Mouse (Mus musculus) frontal cortex, adult (tissue): ENCODE measurements at regions not wholly inside any gene's neighbourhood (a gene's known extent, or its start where the extent isn't known, plus 50 kb on each side); places are given as distances from the start of the nearest gene placed in this dataset.

Experiments
- ATAC-seq: cut with Nextera tagmentation; 2 replicates; pipeline ENCODE4 v1.9.2; 2017; ENCODE audit warnings: mild to moderate bottlenecking, moderate library complexity, mixed read lengths; ENCODE audit not compliant: low TSS enrichment

DNA sequence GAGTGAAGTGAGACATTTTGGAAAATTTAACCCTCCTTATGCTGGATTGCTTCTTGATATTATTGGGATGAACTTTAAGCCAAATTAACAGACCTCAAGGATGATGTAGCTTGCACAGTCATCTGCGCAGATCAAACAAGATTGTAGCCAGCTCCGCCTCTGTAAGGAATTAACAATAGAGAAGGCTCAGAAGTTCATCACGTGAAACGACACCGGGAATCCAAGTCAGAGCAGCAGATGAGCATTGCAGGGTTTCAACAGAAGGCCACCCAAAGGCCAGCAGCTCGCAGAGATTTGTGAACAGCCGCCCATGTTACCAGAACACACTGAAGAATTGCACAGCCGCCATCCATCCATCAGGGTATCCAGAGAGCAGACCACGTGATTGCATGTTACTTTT lies 391.1 kb downstream of the Med10 start:
- ATAC-seq: no peak

- ATAC-seq: no peak
Measured at GRCm38 (mm10) chr13:70195854-70196253, 393.7 kb downstream of the Med10 start.

DNA sequence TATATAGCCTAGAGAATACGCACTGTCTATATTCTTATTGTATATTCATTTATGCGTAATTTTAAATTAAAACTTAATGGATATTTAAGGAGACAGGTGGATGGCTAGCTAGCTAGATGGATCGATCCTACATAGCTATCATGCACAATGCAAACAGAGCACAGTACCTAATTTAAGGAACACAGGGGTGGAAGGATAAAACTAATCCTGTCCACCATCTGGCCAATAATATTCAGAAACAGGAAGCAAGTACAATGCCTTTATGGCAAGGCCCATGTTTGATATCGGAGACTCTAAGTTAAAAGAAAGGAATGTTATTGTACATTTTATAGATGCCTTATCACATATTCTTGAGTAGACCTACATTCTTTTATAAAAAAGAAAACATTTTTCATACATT lies 396.4 kb downstream of the Med10 start:
- ATAC-seq: no peak

GRCm38 (mm10) chr13:70199087-70199486 lies 396.9 kb downstream of the Med10 start:
- ATAC-seq: no peak

GRCm38 (mm10) chr13:70205334-70205733 lies 403.1 kb downstream of the Med10 start:
- no peak for ATAC-seq

DNA sequence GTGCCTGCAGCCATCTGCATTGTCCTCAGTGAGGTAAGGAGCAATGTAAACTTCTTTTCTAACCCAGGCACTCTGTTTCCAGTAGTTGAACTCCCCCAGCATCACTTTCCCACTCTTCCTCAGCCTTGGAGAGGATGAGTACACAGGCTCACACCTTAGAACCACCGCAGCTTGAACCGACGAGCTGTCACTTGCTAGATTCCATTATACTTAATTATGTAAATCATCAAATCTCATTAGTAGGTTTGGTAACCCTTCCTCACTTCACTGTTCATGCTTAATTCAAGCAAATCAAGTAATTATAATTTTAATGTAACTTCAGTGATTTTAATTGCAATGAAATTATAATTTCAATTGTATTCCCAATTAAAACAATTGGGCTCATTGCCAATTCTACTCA lies 408.0 kb downstream of the Med10 start:
- ATAC-seq: no peak

DNA sequence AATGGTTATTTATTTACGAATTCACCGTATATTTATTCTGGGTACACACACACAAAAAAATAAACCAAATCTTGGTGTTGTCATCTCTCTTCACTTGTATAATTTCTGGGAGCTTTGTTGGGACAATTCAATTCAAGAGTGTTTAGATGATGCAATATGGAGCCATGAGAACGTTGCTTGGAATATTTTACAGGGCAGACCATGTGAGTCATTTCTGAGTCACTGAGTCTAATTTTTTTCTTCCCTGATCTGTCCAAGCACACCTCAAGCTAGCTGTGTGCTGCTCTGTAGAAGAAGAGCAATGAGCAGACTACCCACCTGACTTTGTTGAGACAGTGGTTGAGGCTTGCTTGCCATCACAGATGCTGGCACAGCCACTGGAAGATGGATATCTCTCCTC lies 410.8 kb downstream of the Med10 start:
- no peak; the same call in 1 of the 2 replicates for ATAC-seq

DNA sequence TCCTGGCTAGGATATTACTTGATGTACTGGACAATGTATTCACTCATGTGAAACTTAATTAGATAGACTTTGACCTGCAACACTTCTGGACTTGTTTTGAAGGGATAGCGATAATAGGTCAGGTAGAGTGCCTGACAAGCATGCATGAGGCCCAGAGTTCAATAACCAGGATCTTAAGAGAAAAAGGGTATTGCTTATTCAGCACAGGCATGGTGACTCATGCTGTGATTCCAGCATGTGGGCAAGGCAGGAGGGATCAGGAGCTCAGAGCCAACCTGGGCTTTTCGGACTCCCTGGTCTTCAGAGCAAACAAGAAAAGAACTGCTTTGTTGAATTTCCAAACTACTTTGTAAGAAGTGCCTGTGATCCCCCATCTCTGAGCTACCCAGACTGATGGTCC lies 411.4 kb downstream of the Med10 start:
- ATAC-seq: no peak

DNA sequence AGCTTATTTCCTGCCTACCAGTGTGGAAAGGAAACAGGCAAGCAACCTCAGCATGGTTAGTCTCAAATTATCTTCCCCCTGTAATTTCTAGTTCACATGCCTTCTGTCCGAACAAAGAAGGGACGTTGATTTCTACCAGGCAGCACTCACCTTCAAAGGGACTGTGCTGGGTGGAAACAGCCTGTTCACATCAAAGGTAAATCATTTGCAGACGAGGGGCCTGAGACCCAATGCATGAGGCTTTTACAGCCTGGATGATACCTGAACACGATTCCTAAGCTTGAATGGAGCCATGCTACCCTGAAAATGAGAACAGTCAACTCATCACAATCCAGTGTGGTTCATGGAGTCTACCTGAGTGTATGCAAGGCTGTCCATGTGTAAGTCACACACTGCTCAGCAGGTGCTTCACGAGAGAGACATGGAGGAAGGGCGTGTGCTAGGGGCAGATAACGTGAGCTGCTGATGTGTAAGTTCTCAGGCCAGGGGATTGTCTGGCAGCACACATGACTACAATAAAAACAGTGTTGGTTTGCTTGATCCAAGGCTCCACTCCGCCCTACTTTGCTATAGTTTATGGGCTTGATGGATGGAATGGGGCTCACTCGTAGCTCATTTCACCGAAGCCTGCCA lies 411.9 kb downstream of the Med10 start:
- ATAC-seq: no peak

DNA sequence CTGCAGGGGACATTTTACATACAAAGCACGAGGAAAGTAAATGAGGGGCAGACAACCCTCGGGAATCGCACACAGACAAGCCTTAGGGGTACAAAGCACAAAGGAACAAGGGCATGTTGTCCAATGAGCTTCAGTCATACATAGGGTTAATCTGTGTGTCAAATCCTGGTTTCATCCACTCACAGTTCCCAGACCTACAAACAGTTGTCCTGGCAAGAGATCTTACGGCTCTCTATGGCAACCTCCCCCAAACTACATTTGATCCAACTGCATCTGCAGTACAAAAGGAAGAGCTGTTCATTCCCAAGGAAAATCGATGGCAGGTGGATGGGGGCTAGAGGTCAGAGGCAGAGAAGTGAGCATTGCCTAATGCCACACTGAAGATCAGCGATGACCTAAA lies 413.9 kb downstream of the Med10 start:
- no peak for ATAC-seq

DNA sequence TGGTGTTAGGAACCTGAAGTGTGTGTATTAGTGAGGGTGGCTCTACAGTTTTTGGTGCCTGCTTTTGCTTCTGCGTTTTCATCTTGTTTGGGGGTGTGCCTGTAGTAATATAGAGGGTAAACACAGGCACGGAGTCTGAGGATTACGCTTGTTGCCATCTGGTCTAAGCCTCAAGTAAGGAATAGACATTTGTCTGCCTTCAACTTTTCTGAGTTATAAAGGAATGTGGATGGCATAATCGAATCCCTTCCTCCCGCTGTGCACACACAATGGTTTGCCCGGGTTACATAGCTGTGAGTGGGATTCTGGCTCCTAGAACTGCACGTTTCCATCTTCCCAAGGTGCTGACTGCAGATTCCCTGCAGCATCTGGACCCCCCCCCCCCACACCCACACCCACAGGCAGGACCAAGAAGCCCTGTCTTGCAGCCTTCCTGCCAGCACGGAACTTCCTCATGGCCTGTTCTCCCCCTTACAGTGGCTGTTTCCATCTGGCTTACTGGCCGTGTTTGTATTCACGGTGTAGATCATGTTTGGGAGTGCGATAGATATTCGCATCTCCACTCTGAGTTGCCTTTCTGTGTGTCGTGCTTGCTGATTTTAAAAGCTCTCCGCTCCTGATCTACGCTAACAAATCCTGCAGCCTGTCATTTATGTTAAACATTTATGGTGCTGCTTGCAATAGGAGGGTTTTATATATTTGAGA lies 415.4 kb downstream of the Med10 start:
- peak; percentile 85 for ATAC-seq

GRCm38 (mm10) chr13:70223485-70223884 lies 413.9 kb downstream of the Ice1 start:
- no peak for ATAC-seq

GRCm38 (mm10) chr13:70227167-70227566 lies 410.3 kb downstream of the Ice1 start:
- no peak for ATAC-seq

DNA sequence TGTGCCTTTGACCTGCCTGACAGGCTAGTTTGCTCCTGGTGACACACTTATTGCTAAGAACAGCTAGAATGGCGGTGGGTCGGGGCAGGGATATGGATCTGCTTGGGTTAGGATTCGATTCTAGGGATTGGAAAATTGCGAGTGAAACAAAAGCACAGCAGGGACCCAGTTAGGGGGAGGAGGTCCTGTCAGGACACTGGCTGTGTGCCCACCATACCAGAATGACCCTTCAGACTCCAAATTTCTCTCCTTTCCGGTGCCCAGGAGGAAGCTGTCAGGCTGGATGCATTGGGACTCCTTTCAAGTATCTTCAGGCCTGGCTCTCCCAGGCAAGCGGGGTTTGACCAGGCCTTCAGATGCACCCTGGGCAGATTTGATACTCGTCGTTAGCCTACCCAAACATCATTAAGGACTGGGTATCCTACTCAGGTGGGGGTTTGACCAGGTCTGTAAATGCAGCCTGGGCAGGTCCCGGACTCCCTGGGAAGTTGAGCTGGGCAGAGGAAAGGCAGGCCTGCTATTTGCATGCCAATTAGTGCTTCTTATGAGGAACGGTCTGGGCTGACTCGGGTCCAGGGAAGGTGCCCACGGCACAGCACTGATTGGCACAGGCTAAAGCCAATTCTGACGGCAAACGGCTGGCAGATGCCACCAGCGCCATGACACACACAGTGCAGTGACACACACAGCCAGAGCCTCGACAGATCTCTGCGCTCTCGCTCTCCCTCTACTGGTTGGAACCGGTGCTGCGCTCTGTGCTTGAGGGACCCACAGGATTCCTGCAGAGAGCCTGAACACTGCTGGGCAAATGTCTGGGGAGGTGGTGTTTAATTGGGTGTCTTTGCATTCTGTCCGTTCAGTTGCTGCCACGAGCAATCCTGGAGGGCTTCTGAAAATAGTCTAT lies 403.3 kb downstream of the Ice1 start:
- ATAC-seq: peak; percentile 99

DNA sequence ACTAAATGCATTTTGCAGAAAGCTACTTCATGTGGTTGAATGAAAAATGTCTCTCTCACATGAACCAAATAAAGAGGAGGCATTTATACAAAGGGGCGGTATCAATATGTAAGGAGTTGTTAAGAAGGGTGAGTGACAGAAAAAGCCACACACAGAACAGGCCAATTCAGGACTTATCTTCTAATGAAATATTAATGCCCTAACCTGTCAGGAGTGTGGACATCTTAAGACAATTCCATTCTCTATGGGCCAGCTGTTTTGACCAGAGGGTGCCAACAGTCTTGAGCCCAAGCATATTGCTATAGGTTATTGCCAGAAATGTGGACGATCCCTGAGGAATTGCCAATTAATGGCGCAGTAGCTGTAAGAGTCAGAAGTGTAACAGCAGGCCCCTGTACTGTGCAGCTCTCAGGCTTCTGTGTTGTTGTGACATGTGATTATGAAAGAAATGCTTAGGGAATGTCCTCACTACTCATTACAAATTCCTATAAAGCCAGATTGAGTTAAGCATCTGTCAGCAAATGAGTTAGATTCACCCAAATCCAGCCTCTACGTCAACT lies 393.8 kb downstream of the Ice1 start:
- ATAC-seq: no peak

DNA sequence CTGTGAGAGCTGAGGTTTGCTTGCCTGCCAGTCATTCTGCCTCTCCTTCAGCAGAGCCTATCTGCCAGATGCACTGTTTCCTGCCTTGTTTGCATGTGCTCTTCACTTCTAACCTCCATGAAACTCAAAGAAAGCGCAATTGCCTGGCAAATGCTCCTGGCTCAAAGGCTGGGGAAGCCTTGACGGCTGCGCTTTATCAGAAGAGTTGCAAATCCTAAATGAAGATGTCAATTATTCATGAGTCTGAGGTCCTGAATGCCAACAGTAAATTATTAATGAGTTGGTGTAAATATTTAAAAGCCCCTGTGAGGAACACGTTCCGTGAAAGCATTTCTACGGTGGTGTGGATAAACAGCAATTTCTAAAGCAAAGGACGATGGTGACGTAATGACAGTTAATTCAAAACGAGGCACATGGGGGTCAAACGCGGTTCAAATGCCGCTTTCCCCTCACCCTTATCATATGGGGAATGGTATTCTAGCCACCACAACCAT lies 377.4 kb downstream of the Ice1 start:
- no peak for ATAC-seq

GRCm38 (mm10) chr13:70263654-70264053 lies 373.8 kb downstream of the Ice1 start:
- peak; percentile 57; the same call in 1 of the 2 replicates for ATAC-seq

- peak; percentile 10; the same call in 1 of the 2 replicates for ATAC-seq
Measured at GRCm38 (mm10) chr13:70276884-70277378, 360.5 kb downstream of the Ice1 start.

DNA sequence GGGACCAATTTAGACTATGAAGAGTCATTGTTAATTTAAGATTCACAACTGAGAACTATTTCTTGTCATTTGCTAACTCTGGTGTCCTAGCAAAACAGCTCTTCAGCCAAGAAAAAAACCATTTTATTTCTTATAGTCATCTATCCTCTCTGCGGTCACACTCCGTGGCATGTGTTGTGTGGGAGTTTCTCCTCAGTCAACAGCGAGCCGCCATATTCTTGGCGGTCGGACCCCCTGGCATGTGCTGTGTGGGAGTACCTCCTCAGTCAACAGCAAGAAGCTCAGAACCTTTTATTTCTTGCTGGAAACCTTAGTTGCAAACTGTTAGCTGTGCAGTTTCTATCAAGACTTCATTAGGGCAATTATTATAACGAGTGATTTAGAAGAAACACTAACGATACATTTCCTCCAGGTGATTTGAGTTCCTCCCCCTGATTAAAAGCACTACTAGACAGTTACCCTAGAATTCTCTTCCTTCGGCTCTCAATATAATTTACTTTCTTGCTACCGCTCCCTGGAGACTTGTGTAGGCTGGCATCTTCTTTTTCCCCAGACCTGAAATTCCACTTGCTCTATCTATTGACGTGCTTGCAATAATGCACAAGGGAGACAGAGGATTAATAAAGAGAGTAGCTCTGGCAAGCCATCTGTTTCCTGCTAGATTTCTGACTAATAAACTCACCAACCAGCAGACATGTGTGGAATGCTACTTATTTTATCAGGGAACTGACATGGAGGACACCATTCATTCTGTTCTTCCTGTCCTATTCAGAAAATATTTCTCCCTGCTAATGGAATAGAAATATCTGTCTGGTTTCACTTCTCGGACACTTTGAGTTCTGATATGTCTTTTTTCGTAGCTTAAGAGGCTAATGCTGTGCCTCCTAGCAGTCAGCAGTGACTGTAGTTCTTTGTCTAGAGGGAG lies 359.5 kb downstream of the Ice1 start:
- ATAC-seq: peak; percentile 92

- ATAC-seq: no peak
Measured at GRCm38 (mm10) chr13:70281051-70281847, 356.2 kb downstream of the Ice1 start.
